Mouse (Mus musculus): Measurements from ENCODE around the gene Gm8159. TPM values are rescaled to one million over a fixed set of nuclear protein-coding genes. Genes with fewer than 3 reads are reported as not detected.

Gm8159 gene
- polyA plus RNA-seq (2014; fragmentation: Illumina TruSeq; extraction: RNeasy Lipid Tissue Mini Kit (QIAGEN cat#74804); ENCODE audit: low read depth, low replicate concordance): not detected

DNA sequence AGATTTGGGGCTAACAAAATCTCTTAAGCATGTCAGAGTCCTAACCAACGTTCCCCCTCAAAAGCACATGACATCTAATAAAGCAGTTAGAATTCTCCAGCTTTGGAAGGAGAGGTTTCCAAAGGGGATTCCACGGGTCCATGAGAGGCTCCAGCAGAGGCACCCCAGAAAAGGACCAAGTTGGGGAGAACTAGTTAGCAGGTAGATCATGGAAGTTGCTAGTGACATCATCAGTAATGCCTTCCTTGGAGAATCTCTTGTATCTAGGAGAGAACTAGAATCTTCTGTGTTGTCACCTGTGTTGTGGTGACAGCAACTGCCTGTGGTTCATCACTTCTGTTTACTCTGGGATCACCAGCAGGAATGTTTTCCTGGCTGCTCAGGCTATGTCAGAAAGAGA, at the start of gene Gm8159:
TSS of gene Gm8159 (plus strand) at position 301 of the 400 bp plus-strand sequence.

DNA sequence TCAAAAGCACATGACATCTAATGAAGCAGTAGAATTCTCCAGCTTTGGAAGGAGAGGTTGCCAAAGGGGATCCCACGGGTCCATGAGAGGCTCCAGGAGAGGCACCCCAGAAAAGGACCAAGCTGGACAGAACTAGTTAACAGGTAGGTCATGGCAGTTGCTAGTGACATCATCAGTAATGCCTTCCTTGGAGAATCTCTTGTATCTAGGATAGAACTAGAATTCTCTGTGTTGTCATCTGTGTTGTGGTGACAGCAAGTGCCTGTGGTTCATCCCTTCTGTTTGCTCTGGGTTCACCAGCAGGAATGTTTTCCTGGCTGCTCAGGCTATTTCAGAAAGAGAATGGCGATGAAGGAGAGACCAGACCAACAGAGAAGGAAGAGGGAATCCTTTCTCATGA, 31.7 kb downstream of the Gm8159 start, which contains the start of gene Gm3239:
TSS of gene Gm3239 (plus strand) at position 301 of the 400 bp plus-strand sequence.

Other genes with a start within 250 kb of the Gm8159 start
- gene Gm3159, start 234.8 kb upstream of the Gm8159 start, polyA plus RNA-seq (2014; fragmentation: Illumina TruSeq; extraction: RNeasy Lipid Tissue Mini Kit (QIAGEN cat#74804); ENCODE audit: low read depth, low replicate concordance): not detected
- 0.88 TPM for gene Gm3164, start 216.9 kb upstream of the Gm8159 start, polyA plus RNA-seq (2014; fragmentation: Illumina TruSeq; extraction: RNeasy Lipid Tissue Mini Kit (QIAGEN cat#74804); ENCODE audit: low read depth, low replicate concordance)
- 3.5 TPM for gene Gm3173, start 201.4 kb upstream of the Gm8159 start, polyA plus RNA-seq (2014; fragmentation: Illumina TruSeq; extraction: RNeasy Lipid Tissue Mini Kit (QIAGEN cat#74804); ENCODE audit: low read depth, low replicate concordance)
- not detected for gene Gm3182, start 150.6 kb upstream of the Gm8159 start, polyA plus RNA-seq (2014; fragmentation: Illumina TruSeq; extraction: RNeasy Lipid Tissue Mini Kit (QIAGEN cat#74804); ENCODE audit: low read depth, low replicate concordance)
- not detected for gene Gm3047, start 76.9 kb upstream of the Gm8159 start, polyA plus RNA-seq (2014; fragmentation: Illumina TruSeq; extraction: RNeasy Lipid Tissue Mini Kit (QIAGEN cat#74804); ENCODE audit: low read depth, low replicate concordance)
- not detected for gene Gm3239, start 31.8 kb downstream of the Gm8159 start, polyA plus RNA-seq (2014; fragmentation: Illumina TruSeq; extraction: RNeasy Lipid Tissue Mini Kit (QIAGEN cat#74804); ENCODE audit: low read depth, low replicate concordance)
- gene Gm7876, start 76.9 kb downstream of the Gm8159 start, polyA plus RNA-seq (2014; fragmentation: Illumina TruSeq; extraction: RNeasy Lipid Tissue Mini Kit (QIAGEN cat#74804); ENCODE audit: low read depth, low replicate concordance): not detected
- not detected for gene Gm3252, start 94.4 kb downstream of the Gm8159 start, polyA plus RNA-seq (2014; fragmentation: Illumina TruSeq; extraction: RNeasy Lipid Tissue Mini Kit (QIAGEN cat#74804); ENCODE audit: low read depth, low replicate concordance)
- gene Gm9602, start 144.0 kb downstream of the Gm8159 start, polyA plus RNA-seq (2014; fragmentation: Illumina TruSeq; extraction: RNeasy Lipid Tissue Mini Kit (QIAGEN cat#74804); ENCODE audit: low read depth, low replicate concordance): not detected
- gene Gm3269, start 205.8 kb downstream of the Gm8159 start, polyA plus RNA-seq (2014; fragmentation: Illumina TruSeq; extraction: RNeasy Lipid Tissue Mini Kit (QIAGEN cat#74804); ENCODE audit: low read depth, low replicate concordance): not detected
- gene Gm3264, start 223.2 kb downstream of the Gm8159 start, polyA plus RNA-seq (2014; fragmentation: Illumina TruSeq; extraction: RNeasy Lipid Tissue Mini Kit (QIAGEN cat#74804); ENCODE audit: low read depth, low replicate concordance): not detected